In the genomic region with DNA sequence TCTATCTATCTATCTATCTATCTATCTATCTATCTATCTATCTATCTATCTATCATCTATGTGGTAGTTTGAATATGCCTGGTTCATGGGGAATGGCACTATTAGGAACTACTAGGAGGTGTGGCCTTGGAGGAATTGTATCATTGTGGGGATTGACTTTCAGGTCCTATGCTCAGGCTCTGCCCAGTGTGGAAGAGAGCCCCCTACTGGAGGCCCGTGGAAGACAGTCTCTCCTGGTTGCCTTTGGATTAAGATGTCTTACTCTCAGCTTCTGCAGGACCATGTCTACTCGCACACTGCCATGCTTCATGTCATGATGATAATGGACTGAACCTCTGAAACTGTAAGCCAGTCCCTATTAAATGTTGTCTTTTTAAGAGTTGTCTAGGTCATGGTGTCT, we compare ENCODE assay signal across 10 mouse cellular contexts.
A peak's percentile ranks its signal among the peaks of the same experiment; 100 is the strongest.
DNase-seq lines count a peak whose midpoint lies in the region; ATAC-seq and TF ChIP-seq lines count a peak whose summit lies in the region.
"Had no signal": no experiment of that assay in that cellular context is flagged by ENCODE, and none has a peak within 500 bp of the region (broad histone marks: within the 10 kb centered on the region; RNA-seq: fewer than 3 reads in every experiment).

No protein-coding gene starts in this region.

- no peak for TF ChIP-seq POLR2A in kidney, adult 2 months (IDR thresholded peaks at IDR 0.05; ENCODE audit: low read depth, low read length)
- TF ChIP-seq POLR2A in MEL (IDR thresholded peaks at IDR 0.05; ENCODE audit: control insufficient read depth in 1 of 2, insufficient read depth in 1 of 2, low read depth in 1 of 2, low read length in 2 of 2, poor library complexity in 1 of 2): no peak

- WGBS in kidney, adult 2 months: 69% methylated on average over 2 of the region's 2 CpGs
- WGBS in forebrain, embryonic 11.5 days: 52% methylated on average over 2 of the region's 2 CpGs
- WGBS in hindbrain, embryonic 13.5 days: 67% methylated on average over 2 of the region's 2 CpGs

- no peak overlapping the region for H3K4me3 ChIP-seq in kidney, adult 2 months (ENCODE audit: insufficient read depth, low read depth, low read length)
- H3K4me3 ChIP-seq in MEL (ENCODE audit: control insufficient read depth in 1 of 2, insufficient read depth in 1 of 2, low read depth in 2 of 2, low read length in 2 of 2): no peak overlapping the region
- H3K4me3 ChIP-seq in forebrain, embryonic 11.5 days (ENCODE audit: low read depth, low read length): no peak overlapping the region
- no peak overlapping the region for H3K4me3 ChIP-seq in hindbrain, embryonic 13.5 days
- H3K4me3 ChIP-seq: heart, embryonic 15.5 days; lung, embryonic 15.5 days had no signal

- peak; percentile 50 for DNase-seq in kidney, adult 2 months
- DNase-seq in kidney, postnatal 14 days: no peak
- DNase-seq in MEL (ENCODE audit: low read depth, low spot score): peak; percentile 2
- DNase-seq in adrenal gland, postnatal 4 days (ENCODE audit: low spot score in 2 of 2): peak; percentile 3 to 9
- peak; percentile 18 to 40 for DNase-seq in kidney, postnatal 4 days
- no peak for DNase-seq in forebrain, embryonic 11.5 days (ENCODE audit: low spot score)
- no peak for DNase-seq in spleen, postnatal 14 days (ENCODE audit: low spot score in 2 of 2)

- no peaks in the 10 kb centered on the region for H3K79me2 ChIP-seq in MEL (ENCODE audit: control insufficient read depth, insufficient read depth, low read length, poor library complexity)

- no peak for TF ChIP-seq RAD21 in MEL (IDR thresholded peaks at IDR 0.05; ENCODE audit: low read depth, low read length)

- ATAC-seq in forebrain, embryonic 11.5 days (replicated peaks; ENCODE audit: low FRiP score): no peak
- ATAC-seq in hindbrain, embryonic 13.5 days (ENCODE audit: low FRiP score): no peak

- no peak for TF ChIP-seq EP300 in MEL (IDR thresholded peaks at IDR 0.05; ENCODE audit: low read depth in 1 of 2, low read length in 2 of 2)

- H3K36me3 ChIP-seq in kidney, adult 2 months (ENCODE audit: control insufficient read depth, insufficient read depth, low read length): no peaks in the 10 kb centered on the region
- no peaks in the 10 kb centered on the region for H3K36me3 ChIP-seq in MEL (ENCODE audit: control insufficient read depth in 1 of 2, insufficient read depth in 2 of 2, low read length in 2 of 2)
- no peaks in the 10 kb centered on the region for H3K36me3 ChIP-seq in forebrain, embryonic 11.5 days (ENCODE audit: control insufficient read depth, insufficient read depth, low read length)
- no peaks in the 10 kb centered on the region for H3K36me3 ChIP-seq in hindbrain, embryonic 13.5 days
- H3K36me3 ChIP-seq: heart, embryonic 15.5 days; lung, embryonic 15.5 days had no signal

- no peak overlapping the region for H3K4me2 ChIP-seq in forebrain, embryonic 11.5 days (ENCODE audit: low read depth, low read length, severe bottlenecking)
- H3K4me2 ChIP-seq in hindbrain, embryonic 13.5 days: no peak overlapping the region
- H3K4me2 ChIP-seq: heart, embryonic 15.5 days; lung, embryonic 15.5 days had no signal

- H3K9me3 ChIP-seq in MEL (replicated peaks; ENCODE audit: insufficient read depth, low read length): no peaks in the 10 kb centered on the region
- H3K9me3 ChIP-seq in forebrain, embryonic 11.5 days (ENCODE audit: control insufficient read depth, low read length): no peaks in the 10 kb centered on the region
- H3K9me3 ChIP-seq in hindbrain, embryonic 13.5 days: no peaks in the 10 kb centered on the region
- H3K9me3 ChIP-seq: heart, embryonic 15.5 days; lung, embryonic 15.5 days had no signal

- no peaks in the 10 kb centered on the region for H3K4me1 ChIP-seq in kidney, adult 2 months (ENCODE audit: control insufficient read depth, insufficient read depth, low read length)
- H3K4me1 ChIP-seq in MEL (ENCODE audit: control insufficient read depth in 1 of 2, insufficient read depth in 2 of 2, low read length in 2 of 2): no peaks in the 10 kb centered on the region
- H3K4me1 ChIP-seq in forebrain, embryonic 11.5 days (replicated peaks; ENCODE audit: control insufficient read depth, insufficient read depth, low read length): no peaks in the 10 kb centered on the region
- no peaks in the 10 kb centered on the region for H3K4me1 ChIP-seq in hindbrain, embryonic 13.5 days (replicated peaks)
- H3K4me1 ChIP-seq: heart, embryonic 15.5 days; lung, embryonic 15.5 days had no signal

- no peak overlapping the region for H3K27ac ChIP-seq in kidney, adult 2 months (ENCODE audit: insufficient read depth, low read depth, low read length)
- H3K27ac ChIP-seq in MEL (ENCODE audit: control insufficient read depth, low read depth, low read length): no peak overlapping the region
- no peak overlapping the region for H3K27ac ChIP-seq in forebrain, embryonic 11.5 days (ENCODE audit: low read depth, low read length)
- H3K27ac ChIP-seq in hindbrain, embryonic 13.5 days: no peak overlapping the region
- H3K27ac ChIP-seq: heart, embryonic 15.5 days; lung, embryonic 15.5 days had no signal

- H3K27me3 ChIP-seq in kidney, adult 2 months (replicated peaks; ENCODE audit: control insufficient read depth, insufficient read depth, low read length): no peaks in the 10 kb centered on the region
- H3K27me3 ChIP-seq in MEL (ENCODE audit: control insufficient read depth in 1 of 2, insufficient read depth in 2 of 2, low read length in 2 of 2): no peaks in the 10 kb centered on the region
- no peaks in the 10 kb centered on the region for H3K27me3 ChIP-seq in forebrain, embryonic 11.5 days (ENCODE audit: control insufficient read depth, insufficient read depth, low read length)
- H3K27me3 ChIP-seq in hindbrain, embryonic 13.5 days: no peaks in the 10 kb centered on the region
- H3K27me3 ChIP-seq: heart, embryonic 15.5 days; lung, embryonic 15.5 days had no signal

- H3K9ac ChIP-seq in MEL (ENCODE audit: control insufficient read depth, low read depth, low read length, poor library complexity, severe bottlenecking): no peak overlapping the region
- no peak overlapping the region for H3K9ac ChIP-seq in forebrain, embryonic 11.5 days (ENCODE audit: low read length)
- H3K9ac ChIP-seq in hindbrain, embryonic 13.5 days: no peak overlapping the region
- H3K9ac ChIP-seq: heart, embryonic 15.5 days; lung, embryonic 15.5 days had no signal

- TF ChIP-seq CTCF in kidney, adult 2 months (conservative IDR thresholded peaks at IDR 0.05; ENCODE audit: insufficient read depth, insufficient read length, low read depth, low read length): peak; percentile 59
- 0 out of 6 replicates have a peak, but pooled peaks of 1 of the 3 experiments have one; percentile 9 for TF ChIP-seq CTCF in MEL (IDR thresholded peaks at IDR 0.05 in 2 of 3, conservative IDR thresholded peaks at IDR 0.05 in 1 of 3; ENCODE audit: control insufficient read depth in 1 of 3, insufficient read depth in 1 of 3, low read depth in 2 of 3, low read length in 3 of 3, poor library complexity in 1 of 3, severe bottlenecking in 1 of 3)

TF ChIP-seq in MEL, 35 proteins besides CTCF, POLR2A, EP300 and RAD21:
- TF ChIP-seq MAZ (IDR thresholded peaks at IDR 0.05; ENCODE audit: low read depth, low read length) (no peak), KAT2A (conservative IDR thresholded peaks at IDR 0.05; ENCODE audit: low read depth, low read length) (no peak), MYC (IDR thresholded peaks at IDR 0.05; ENCODE audit: low read depth, low read length) (no peak), TBP (IDR thresholded peaks at IDR 0.05; ENCODE audit: low read depth, low read length) (no peak), MXI1 (IDR thresholded peaks at IDR 0.05; ENCODE audit: low read depth, low read length) (no peak), HCFC1 (IDR thresholded peaks at IDR 0.05; ENCODE audit: low read depth, low read length) (no peak), MAX (IDR thresholded peaks at IDR 0.05; ENCODE audit: low read length) (no peak), E2F4 (IDR thresholded peaks at IDR 0.05; ENCODE audit: borderline replicate concordance, low read depth, low read length) (no peak), USF1 (IDR thresholded peaks at IDR 0.05; ENCODE audit: low read depth, low read length) (no peak), POLR2AphosphoS2 (IDR thresholded peaks at IDR 0.05; ENCODE audit: low read length) (no peak), CHD1 (IDR thresholded peaks at IDR 0.05; ENCODE audit: low read depth, low read length) (no peak), SIN3A (IDR thresholded peaks at IDR 0.05; ENCODE audit: low read length) (no peak), POLR2AphosphoS5 (IDR thresholded peaks at IDR 0.05; ENCODE audit: borderline replicate concordance, low read depth, low read length) (no peak), ETS1 (IDR thresholded peaks at IDR 0.05; ENCODE audit: low read depth, low read length) (no peak), ZMIZ1 (IDR thresholded peaks at IDR 0.05; ENCODE audit: low read depth, low read length) (no peak), TCF12 (IDR thresholded peaks at IDR 0.05; ENCODE audit: low read depth, low read length) (no peak), GABPA (IDR thresholded peaks at IDR 0.05; ENCODE audit: low read depth, low read length) (no peak), MEF2A (IDR thresholded peaks at IDR 0.05; ENCODE audit: extremely low read depth, insufficient replicate concordance, low read depth, low read length, poor library complexity, severe bottlenecking) (no peak), ZKSCAN1 (IDR thresholded peaks at IDR 0.05; ENCODE audit: low read depth, low read length) (no peak), MAFK (IDR thresholded peaks at IDR 0.05; ENCODE audit: borderline replicate concordance, low read depth, low read length) (no peak)

Comparison
In these comparisons a context has a peak if more than half of its experiments do, and no peak if none do; other contexts are left out.
1. DNase-seq: peak in kidney, adult 2 months (single experiment), MEL (single experiment), adrenal gland, postnatal 4 days (2 of 2) and kidney, postnatal 4 days (2 of 2); none in kidney, postnatal 14 days (single experiment), forebrain, embryonic 11.5 days (single experiment) and spleen, postnatal 14 days (0 of 2).